Mouse (Mus musculus) embryo, embryonic 11 days (tissue): ENCODE data around the gene Gm10681.
"Not testable (repeated sequence)": the region's sequence is repeated elsewhere in the genome, so short reads cannot be mapped to it uniquely, and the experiment has no call there.

Experiments
- DNase-seq: peaks from one replicate; pipeline ENCODE4 v3.0.0-alpha.2; 2015

The Gm10681 gene

DNA sequence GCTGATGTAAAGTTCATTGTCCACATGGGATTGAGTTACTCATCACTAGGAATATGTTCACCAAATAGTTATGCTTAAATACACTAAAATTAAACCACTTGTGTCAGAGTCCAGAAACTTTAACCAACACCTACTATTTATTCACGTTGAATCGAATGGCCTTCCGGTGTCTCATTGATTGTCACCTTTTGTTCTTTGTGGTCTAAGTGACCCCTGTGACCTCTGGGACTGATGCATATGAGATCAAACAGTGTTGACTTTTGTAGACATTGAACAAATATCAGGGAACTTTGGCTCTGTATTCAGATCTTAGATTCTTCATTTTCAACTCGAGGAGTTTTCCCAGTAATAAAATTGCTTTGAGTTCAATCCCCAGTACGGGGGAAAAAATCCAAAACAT is 81.4 kb downstream of the Gm10681 start:
- DNase-seq, result not testable (repeated sequence)
